Mouse (Mus musculus) layer of hippocampus, postnatal 25 days (tissue): Measurements from ENCODE around the gene Lcmt1. TPM values are rescaled to one million over a fixed set of nuclear protein-coding genes. Genes with fewer than 3 reads are reported as not detected.

Source experiments
- DNase-seq, 2 experiments: peaks; one replicate each; pipeline ENCODE4 v3.0.0; 2022; ENCODE audit warnings: mixed read lengths in 2 of 2, low spot score in 1 of 2; ENCODE audit errors: extremely low spot score in 1 of 2
- total RNA-seq, 2 experiments: library from RNA; stranded (reverse); gene quantifications; 2 replicates each; pipeline ENCODE4 v1.2.3; 2021

Lcmt1 gene
- total RNA-seq = 10 to 100 TPM; 86.5 to 92.1 TPM

DNA sequence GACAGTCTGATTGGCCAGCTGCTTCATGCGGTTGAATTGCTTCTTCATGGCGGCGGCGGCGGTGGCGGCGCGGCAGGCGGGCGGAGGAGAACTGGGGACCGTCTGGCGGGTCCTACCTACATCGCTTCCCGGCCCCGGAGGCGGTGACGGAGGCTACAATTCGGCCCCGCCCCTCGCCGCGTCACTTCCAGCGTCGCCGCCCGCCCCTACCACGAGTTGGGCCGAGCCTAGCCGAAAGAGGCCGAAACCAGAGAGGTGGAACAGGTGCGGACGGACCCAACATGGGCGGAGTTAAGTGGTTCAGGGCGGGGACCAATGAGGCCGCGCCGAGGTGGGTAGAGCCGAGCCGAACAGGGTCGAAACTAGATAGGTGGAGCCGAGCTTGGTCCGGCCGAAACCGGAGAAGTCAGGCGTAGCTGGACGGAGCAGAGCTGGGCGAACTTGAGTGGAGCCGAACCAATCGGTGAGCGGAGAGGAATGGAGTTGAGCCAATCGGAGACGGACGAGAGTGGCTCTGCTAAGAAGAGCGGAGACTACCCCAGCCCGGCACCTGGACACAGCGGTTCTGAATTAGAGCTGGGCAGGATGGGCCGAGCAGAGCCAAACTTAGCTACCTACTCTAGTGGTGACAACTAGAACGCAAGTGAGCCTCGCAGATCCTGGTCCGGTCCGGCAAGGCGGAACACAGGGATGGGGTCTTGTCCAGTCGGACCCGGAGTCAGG, at the start of gene Lcmt1, which contains the start of gene Arhgap17:
Gene Lcmt1, plus strand, starts transcription at position 26 of the 723 bp plus-strand sequence.
Gene Arhgap17, minus strand, starts transcription at position 157 of the 723 bp plus-strand sequence.
- DNase-seq = peak; percentile 90 to 95

- DNase-seq = no peak
Observed at GRCm38 (mm10) chr7:123322452-123323121, 47.0 kb upstream of the Lcmt1 start.

DNA sequence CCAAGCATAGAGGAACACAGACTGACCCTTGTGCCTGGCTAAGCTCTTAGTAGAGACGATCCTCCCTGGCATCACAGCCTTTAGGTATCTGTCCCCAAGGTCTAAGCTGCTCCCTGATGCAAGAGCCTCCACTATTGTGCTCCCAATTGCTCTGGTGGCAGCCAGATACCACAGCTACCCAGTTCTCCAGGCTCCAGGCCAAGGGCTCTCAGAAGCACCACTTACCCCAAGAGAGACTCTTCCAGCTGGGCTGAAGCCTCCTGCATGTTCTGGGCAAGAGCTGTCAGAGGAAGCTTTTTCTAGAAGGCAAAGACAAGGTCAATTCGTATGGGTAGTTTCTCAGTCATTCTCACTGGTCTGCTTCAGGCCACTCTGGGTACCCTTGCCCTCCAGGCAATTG, 46.2 kb upstream of the Lcmt1 start:
- DNase-seq = no peak

DNA sequence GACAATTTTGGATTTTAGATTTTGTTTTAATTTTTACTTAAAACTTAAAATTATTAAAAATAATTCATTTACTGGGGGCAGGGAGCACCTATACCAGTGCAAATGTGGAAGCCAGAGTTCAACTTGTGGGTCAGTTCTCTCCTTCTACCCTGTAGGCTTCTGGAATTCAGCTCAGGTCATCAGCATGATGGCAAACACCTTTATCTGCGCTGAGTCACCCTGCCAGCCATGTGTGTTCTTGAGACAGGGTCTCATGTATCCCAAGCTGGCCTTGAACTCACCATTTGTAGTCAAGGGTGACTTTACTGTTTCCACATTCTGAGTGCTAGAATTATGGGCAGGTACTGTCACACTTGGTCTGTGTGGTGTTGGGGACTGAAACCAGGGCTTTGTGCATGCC, 45.5 kb upstream of the Lcmt1 start:
- no peak for DNase-seq

DNA sequence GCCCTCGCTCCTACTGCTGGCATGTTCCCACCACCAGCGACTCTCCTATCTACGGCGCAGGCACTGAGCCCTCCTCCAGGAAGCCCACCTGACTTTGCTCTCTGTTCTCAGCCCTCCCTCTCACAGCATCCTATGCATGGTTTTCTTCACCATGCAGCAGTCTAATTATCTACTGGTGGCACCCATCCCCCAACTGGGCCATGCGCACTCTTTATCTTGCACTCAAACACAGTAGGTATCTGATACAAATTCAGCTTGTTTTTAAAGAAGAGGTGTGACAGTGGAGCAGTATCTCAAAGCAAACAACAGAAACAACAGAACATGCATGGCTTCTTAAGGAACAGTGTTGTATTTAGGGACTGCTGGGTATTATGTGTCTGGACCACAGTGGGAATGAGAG, 43.5 kb upstream of the Lcmt1 start:
- no peak for DNase-seq

GRCm38 (mm10) chr7:123326901-123327300, 42.7 kb upstream of the Lcmt1 start:
- DNase-seq = no peak

- DNase-seq = no peak
Observed at GRCm38 (mm10) chr7:123327909-123328308, 41.7 kb upstream of the Lcmt1 start.

DNA sequence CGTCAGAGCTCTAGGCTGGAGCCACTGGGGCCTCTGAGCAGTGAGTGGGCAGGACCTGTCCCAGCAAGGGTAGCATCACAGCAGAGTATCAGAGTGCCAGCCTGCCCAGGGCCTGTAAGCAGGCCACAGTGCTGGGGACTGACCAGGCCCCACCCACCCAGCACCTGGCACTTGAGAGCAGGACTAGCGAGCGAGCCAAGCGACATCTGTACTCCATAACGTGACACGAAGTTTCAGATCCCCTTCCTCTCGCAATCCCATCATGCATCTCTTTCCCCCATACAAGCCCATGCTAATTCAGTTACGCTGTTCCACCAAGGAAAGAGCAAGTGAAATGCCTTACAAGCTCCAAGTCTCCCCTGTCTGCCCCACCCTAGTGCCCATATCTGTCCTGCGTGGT, 39.1 kb upstream of the Lcmt1 start:
- no peak for DNase-seq

GRCm38 (mm10) chr7:123336322-123336721, 33.3 kb upstream of the Lcmt1 start:
- DNase-seq = no peak

- DNase-seq = no peak
Observed at GRCm38 (mm10) chr7:123338351-123338750, 31.2 kb upstream of the Lcmt1 start.

GRCm38 (mm10) chr7:123341896-123342295, 27.7 kb upstream of the Lcmt1 start:
- DNase-seq = no peak

DNA sequence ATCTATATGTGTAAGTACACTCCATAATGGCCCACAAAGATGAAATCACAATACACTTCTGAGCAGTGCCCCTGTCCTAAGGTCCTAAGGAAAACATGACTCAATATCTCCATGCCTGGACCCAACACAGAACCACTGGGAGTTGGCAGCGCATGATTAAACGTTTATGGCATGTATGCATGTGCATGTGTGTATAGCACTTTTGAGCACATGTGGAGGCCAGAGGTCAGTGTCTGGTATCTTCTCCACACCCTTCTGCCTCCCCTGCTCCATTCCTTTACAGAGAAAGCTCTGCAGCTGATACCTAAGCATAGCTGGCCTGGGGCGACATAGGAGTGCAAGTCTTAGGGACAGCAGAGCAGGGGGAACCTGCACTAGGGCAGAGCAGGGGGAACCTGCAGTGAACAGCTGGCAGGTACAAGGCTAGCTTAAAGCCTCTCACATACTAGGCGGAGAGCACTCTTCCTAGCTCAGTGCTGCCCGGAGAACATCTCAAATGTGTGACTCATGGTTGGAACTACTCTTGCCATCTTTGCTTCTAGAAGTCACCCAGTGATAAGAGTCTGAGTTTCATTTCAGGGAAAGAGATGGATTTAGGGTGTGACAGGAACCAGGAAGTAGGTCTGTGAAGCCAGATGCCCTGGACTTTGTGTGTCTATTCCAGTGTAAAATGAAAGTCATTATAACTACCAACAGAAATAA, 25.4 kb upstream of the Lcmt1 start:
- no peak for DNase-seq

DNA sequence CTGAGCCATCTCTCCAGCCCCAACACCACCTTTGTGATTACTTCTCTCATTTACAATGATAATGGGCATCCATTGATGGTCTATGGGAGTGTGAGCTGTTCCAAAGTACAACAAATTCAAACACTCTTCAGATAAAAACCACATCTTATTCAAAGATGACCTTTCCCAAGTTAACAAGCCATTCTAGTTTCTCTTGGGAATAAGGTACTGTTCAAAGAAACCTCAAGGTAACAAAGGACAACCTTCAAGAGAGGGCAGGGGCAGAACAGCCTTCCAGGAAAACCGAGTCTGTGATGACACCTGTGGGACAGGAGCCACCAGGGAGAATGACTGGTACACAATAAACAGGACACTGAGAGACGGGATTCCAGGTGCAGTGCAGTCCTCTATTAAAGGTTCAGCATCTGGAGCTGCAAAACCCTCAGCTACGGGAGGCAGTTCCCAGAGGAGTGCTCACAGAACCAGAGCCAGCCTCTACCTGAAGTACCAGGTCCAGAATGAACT, 24.5 kb upstream of the Lcmt1 start:
- no peak for DNase-seq

GRCm38 (mm10) chr7:123346631-123347290, 22.8 kb upstream of the Lcmt1 start:
- no peak for DNase-seq

GRCm38 (mm10) chr7:123349813-123350212, 19.8 kb upstream of the Lcmt1 start:
- no peak for DNase-seq

DNA sequence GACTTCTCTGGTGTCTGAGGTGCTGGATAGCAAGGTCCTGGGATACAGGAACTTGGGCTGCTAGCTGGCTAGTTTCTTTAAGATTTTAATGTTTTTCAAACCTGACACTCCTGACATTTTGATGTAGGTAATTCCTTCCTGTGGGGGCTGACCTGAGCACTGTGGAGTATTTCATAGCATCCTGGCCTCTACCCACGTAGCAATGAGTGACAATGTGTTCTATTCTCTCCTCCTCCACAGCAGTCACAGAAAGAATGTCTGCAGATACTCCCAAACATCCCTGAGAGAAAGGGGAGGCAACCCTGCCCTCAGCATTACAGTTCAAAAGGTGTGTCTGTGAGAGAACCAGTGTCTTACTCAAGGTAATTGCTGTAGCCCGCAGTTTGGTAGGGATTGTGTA, 19.3 kb upstream of the Lcmt1 start:
- DNase-seq = no peak

DNA sequence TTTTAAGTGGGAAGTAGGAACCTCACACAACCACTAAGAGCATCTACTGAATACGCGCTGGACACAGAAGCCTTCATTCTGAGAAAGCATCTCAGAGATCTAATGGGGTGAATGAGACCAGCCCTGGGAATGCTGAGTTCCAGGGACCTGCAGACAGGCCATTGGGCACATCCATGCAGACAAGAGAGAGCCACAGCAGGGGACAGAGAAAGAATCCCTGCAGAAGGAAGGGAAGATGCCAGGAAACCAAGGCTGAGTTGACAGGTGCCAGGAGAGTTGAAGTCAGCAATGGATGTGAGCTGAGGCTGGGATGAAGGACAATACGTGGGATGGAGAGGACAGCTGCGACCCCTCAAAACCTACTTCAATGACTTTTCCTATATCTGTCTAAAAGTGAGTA, 16.5 kb upstream of the Lcmt1 start:
- DNase-seq = no peak

DNA sequence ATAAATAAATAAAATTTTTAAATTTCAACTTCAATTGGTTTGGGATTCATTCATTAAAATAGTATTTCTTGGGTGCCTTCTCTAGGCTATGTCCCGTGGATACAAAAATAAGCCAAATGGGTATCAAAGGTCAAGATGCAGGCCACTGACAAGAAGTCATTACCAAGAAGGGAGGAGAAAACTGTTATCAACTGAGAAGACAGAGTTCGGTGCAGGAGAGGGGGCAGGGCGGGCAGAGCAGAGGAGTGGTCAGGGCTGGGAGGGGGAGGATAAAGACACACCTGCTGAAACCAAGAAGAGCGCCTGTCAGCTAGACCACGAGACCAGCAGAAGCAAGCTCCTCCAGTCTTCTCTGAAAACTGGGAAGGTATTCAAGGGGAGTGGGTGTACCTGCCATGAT, 15.7 kb upstream of the Lcmt1 start:
- DNase-seq = no peak

DNA sequence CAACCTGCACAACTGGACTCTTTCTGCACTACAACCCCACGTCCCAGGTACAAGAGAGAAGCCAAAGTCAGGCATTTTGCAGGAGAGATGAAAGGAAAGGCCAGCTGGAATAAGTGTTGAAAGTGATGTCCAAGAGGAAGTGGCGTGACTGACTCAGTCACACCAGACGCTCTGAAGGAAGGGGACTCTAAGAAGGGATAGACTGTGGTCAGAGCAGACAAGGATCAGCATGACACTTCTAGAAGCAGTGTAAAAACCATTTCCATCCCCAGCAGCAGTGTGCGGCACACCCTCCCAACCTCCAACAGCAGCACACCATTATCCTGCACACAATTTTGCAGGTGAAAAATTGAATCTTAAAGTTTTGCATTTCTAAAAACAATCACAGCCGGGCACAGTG, 15.2 kb upstream of the Lcmt1 start:
- no peak for DNase-seq

DNA sequence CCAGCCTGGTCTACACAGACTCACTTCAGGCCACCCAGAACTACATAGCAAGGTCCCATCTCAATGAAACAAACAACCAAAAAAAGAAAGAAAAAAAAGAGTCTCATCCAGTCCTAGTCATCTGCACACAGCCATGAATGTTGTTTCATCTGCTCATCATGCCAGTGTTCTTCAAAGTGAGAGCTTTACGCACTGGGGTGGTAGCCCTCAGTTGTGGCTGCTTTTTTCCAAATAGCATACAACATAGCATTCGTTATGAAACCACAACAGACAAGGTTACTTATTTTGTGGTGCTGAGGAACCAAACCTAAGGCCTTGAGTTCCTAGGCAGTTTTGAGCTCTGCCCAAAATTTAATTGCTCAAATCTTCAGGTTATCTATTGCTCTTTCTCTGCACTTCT, 14.7 kb upstream of the Lcmt1 start:
- no peak for DNase-seq

DNA sequence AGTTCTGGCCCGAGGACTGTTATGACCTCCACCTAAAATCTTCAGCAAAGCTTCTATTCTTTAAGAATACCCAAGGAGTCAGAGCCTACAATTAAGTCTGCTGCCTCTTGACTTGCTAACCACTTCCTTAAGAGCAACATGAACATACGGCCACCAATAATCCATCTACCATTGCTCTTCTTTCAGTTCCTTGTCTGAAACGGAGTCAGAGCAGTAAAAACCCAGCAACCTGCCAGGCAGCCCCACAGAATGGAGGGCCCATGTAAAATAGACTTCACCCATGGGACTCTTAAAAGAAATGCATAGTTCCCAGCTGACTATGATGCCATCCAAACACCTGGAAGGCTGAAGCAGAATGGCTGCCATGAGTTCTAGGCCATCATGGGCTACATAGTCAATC, 13.4 kb upstream of the Lcmt1 start:
- DNase-seq = no peak
